Mouse (Mus musculus) kidney, postnatal 25 days (tissue): ENCODE data around the gene Pou4f1.
"Not testable (repeated sequence)": the region's sequence is repeated elsewhere in the genome, so short reads cannot be mapped to it uniquely, and the experiment has no call there.

Source experiments
- DNase-seq, 2 experiments: peaks; one replicate each; pipeline ENCODE4 v3.0.0; 2021; ENCODE audit warnings: mixed read lengths in 2 of 2

The Pou4f1 gene

DNA sequence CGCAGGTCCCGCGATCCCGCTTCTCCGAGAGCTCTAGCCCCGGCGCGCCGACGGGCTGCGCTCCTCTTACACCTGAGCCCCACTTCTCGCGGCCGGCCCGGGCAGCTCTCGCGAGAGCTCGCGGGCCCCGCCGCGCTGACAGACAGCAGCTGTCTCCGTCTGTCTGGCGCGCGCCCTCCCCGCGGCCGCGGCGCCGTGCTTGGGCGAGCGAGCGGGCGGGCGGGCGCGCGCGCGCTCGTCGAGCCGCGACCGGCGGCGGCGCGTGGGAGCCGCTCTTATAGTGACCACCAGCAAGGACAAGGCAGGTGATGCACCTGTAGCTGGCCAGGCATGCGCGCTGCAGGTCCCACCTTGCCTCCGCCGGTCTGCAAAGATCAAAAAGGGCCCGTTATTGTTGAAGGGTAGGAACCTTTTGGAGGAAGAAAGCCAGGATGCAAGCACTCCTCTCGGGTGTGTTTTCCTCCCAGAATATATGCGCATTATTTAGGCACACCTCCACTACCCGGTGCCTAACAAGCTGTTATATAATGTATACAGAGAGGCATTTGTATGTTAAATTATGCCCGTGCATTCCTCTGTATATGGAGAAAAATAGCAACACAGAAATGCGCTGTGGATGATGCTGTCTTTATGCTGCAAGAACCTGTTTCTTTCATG lies at the start of gene Pou4f1:
Pou4f1 (minus strand) TSS at position 34 of the 657 bp plus-strand sequence.
- DNase-seq = peak; percentile 24 to 74

DNA sequence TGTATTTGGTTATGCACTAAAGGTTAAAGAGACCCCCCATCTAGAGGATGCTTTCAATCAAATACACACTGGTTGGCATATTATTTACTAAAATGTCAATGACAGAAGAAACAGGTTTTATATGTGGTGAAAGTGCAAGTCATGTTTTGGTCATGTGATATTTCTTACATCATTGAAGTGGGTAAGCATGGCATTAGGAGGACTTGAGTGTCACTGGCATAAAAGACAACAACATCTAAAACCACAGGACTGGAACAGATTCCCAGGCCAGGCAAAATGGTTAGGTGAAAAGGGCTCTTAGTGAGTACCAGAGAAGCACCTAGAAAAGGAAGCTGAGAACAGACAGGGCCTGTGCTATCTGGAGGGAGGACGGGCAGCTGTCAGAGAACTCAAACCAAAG lies 43.9 kb upstream of the Pou4f1 start:
- DNase-seq = no peak

DNA sequence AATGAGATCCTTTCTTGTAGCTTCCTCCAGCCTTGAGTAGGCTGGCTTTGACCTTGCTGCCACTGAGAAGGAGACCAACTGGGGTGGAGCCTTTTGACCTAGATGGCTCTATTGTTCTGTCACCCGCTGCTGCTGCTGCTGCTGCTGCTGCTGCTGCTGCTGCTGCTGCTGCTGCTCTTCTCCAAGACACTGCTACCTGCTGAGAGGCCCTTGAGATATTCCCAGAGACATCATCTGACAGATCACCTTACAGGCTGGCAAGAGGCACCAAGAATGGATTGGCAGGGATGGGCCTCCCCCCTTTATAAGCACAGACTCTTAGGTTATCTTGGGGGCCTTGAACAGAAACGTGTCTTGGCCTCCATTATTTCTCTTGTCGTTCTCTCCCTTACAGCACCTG lies 35.0 kb upstream of the Pou4f1 start:
- DNase-seq = not testable (repeated sequence)

DNA sequence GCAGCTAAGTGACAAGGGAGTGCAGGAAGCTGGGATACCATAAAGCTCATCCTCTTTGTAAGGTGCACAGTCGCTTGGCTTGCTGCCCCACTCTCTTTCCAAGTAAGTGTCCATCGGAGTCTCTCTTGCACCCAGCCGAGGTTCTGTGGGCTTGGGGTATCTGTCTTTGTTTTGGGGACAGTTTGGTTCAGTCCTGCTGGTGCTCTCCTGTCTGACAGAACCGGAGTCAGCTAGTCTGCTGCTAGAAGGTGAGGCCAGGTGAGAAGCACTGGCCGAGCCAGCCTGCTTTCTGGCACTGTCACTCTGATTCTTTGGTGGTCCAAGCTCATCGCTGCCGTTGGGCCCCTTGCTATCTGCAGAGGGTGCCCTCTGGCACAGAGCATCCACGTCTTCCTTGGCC lies 12.0 kb upstream of the Pou4f1 start:
- no peak for DNase-seq

DNA sequence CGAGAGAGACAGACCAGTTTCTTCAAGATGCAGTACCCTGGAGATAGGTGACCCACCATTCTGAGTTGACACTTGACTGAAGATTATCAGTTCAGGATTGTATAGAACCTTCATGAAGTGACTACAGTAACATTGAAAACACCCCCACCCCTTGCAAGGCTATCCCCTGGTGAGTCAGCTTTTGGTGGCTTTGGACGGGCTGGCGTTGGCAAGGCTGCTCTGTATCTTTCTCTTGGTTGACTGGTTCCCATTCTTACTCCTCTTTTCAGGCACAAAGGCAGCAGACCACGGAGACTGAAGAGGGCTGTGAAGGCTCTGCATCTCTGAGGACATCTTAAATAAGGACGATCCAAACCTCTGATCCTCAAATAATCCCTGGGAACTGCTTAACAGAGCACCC lies 10.8 kb upstream of the Pou4f1 start:
- no peak for DNase-seq

DNA sequence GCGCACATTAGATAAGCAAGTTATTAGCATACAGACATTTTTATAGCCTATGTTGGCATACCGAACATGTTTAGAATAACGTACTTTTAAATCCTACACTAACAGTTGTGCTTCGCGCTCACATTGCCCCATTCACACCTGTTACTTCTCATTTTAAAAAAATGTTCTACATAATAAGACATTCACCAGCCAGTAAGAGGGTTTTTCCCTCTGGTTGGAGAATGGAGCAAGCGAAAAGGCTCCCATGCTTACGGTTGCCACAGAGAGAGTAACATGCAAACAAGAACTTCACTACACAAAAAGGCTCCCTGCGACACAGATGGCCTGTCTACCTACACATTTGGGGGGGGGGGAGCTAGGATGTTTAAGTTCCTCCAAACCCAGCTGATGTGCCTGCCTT lies 9.8 kb upstream of the Pou4f1 start:
- DNase-seq = no peak

DNA sequence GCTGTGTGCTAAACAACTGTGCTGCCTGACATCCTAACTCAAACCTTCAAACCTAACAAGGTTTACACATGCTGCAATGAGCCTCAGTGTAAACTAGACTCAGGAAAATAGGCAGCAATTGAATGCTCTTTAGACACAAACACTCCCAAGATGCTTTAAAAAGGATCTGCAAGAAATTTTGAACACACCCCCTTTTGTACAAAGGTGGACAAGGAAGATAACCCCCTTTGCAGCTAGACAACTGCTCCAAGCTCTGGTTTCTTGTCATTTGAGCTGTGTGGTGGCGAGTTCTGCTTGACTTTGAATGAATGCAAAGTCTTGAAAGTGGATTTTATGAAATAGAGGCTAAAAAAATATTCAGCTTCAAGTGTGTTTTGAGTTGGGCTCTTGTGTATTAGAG lies 7.6 kb upstream of the Pou4f1 start:
- no peak for DNase-seq

DNA sequence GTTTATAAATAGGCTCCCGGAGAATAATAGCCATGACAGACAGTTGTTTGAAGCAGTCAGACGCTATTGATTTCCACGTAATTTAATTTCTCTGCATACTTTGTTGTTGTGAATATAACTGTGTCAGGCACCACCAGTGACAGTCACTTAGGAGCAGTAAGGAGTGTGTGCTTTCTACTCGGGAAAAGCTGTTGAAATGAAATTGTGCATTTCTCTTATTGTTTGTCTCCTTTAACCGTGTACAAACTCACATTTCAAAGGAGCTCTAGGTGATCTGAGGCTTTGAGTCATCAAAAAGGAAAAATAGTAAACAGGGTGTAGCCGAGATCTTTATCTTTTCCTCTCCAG lies 798 bp upstream of the Pou4f1 start:
- no peak for DNase-seq

DNA sequence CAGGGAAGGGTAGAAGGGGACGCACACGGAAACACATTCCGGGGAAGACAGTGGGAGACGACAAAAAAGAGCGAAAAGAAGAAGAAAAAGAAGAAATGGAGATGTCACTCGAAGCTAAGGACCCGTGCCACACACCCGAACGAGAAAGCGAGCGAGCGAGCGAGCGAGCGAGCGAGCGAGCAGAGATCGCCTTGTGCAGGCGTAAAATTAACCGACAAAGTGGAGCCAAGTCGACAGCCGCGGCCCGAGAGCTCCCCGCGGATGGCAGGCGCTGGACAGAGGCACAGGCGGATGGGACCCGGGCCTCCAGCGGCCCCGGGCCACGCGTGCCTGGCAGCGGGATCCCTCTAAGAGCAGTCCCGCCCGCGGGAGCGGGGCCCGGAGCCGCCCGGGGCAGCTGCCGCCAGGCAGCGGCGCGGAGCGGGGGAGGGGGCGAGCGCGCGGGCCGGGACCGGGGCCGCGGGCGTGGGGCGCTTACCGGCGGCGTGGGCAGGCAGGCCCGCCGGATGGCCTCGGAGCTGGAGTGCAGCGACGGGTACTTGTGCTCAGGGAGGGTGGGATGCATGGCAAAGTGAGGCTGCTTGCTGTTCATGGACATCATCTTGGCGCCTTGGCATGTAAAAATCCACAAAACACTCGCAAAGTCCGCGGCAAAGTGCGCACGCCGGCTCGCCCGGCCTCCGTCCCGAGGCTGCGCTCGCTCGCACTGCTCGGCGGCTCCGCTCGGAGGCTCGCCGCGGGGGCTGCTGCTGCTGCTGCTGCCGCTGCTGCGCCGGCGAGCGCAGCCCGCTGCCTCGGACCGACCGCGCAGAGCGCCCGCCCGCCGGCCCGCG lies 450 bp downstream of the Pou4f1 start:
- DNase-seq = no peak

DNA sequence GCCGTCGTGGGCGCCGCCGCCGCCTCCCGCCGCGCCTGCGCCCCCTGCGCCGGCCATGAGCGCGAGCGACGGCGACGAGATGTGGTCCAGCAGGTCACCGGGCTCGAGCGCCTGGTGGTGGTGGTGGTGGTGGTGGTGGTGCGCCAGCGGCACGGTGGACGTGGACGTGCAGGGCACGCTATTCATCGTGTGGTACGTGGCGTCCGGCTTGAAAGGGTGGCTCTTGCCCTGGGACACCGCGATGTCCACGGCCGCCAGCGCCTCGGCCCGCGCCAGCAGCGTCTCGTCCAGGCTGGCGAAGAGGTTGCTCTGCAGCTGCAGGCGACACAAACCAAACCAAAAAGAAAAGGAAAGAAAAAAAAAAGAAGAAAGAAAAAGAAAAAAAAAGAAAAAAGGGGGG lies 1.2 kb downstream of the Pou4f1 start:
- no peak for DNase-seq

DNA sequence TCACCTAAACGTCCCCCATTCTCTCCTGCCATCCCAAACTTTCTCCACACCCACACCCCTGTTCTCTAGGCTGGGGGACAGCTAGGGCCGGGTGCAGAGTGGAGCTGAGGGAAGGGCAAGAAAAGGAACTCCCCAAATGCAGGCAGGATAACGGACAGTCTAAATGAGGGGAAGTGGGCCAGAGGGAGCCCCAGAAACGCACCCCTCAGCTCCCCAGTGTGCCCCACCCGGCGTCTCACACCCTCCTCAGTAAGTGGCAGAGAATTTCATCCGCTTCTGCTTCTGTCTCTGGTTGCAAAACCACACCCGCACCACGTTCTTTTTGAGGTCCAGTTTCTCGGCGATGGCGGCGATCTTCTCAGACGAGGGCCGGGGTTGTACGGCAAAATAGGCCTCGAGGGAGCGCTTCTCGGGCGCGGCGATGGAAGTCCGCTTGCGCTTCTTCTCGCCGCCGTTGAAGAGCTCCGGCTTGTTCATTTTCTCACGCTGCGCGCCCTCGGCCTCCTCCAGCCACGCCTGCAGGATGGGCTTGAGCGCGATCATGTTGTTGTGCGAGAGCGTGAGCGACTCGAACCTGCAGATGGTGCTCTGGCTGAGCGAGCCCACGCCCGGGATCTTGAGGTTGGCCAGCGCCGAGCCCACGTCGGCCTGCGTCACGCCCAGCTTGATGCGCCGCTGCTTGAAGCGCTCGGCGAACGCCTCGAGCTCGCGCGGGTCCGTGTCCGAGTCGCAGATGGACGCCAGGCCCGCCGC lies 2.1 kb downstream of the Pou4f1 start:
- DNase-seq = no peak

DNA sequence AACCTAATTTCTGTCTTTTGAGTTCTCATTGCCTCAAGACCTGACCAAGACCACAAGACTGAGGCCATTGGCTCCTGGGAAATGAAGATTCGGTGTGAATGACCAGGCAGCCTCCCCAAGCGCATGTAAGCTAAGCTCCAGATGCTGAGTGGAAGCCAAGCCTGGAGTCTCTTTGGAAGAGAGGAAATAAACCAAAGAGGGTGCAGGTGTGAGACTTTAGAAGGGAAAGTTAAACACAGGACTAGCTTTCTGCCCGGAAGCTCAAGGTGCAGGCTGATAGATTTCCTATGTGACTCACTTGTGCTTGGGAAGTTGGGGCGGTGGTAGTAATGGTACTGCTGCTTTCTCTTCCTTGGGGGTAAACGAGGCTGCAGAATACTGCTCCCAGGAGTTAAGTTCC lies 3.0 kb downstream of the Pou4f1 start:
- DNase-seq = no peak

DNA sequence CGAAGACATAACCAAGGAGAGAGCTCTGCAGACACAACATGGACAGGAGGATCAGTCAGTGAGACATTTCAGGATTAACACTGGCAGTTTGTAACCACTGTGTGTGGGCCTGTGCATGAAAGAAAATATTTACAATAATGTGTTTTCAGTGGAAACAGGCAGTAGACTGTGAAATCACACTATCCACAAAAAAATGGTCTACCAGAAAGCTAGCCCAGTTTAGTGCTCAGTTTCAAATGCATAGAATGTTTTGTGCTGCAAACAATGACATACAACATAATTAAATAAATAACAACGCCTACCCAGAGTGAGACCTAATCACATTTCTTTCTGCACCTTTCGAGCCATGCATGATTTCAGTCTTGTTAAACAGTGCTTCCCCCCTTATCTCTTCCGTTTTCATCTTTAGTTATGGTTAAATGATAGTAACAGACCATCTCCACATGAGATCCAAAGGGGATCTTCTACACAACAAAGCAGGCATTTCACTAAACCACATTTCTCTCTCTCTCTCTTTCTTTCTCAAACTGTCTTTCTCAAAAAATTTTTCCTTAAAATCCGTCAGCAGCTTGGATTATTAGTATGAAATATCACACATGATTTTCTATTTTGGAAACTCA lies 4.1 kb downstream of the Pou4f1 start:
- no peak for DNase-seq

DNA sequence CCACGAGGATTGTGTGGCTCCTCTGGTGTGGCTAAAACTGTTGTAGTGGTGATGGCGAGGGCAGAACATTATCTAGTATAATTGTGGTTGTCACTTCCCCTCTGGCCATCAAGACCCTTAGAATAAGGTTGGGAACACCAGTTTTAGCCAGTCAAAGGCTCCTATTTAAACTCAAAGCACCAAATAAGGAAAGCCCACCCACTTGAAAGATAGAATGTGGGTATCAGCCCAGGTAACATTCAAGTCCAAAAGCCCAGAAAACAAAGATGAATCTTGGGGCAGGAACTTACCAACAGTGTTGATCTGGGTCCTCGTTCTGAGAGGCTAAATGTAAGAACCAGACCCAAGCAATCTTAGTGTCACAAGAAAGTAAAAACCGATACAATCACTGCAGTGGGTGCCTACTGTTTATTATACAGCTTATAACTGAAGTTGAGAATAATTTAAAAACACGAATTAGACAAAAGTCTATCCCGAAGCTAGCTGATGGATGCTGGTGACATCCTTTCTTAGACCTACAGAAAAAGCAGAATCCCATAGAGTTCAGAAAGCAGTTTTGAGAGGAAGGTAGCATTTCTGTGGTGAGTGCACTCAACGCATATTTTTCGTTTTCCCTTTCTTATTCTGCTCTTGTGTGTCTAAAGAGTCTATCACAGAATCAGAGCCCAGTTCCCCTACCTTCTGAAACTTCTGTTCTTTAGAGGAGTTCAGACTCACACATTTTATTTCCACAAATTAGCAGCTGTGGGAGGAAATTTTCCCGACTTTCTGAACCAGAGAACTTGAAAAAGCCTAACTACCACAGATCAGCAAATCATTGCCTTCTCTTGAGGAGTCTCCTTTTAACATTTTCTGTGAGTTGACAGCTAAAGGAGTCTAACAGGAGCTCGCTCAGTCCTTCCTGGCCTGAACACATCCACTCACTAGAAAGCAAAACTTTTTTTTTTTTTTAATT lies 6.2 kb downstream of the Pou4f1 start:
- no peak for DNase-seq

DNA sequence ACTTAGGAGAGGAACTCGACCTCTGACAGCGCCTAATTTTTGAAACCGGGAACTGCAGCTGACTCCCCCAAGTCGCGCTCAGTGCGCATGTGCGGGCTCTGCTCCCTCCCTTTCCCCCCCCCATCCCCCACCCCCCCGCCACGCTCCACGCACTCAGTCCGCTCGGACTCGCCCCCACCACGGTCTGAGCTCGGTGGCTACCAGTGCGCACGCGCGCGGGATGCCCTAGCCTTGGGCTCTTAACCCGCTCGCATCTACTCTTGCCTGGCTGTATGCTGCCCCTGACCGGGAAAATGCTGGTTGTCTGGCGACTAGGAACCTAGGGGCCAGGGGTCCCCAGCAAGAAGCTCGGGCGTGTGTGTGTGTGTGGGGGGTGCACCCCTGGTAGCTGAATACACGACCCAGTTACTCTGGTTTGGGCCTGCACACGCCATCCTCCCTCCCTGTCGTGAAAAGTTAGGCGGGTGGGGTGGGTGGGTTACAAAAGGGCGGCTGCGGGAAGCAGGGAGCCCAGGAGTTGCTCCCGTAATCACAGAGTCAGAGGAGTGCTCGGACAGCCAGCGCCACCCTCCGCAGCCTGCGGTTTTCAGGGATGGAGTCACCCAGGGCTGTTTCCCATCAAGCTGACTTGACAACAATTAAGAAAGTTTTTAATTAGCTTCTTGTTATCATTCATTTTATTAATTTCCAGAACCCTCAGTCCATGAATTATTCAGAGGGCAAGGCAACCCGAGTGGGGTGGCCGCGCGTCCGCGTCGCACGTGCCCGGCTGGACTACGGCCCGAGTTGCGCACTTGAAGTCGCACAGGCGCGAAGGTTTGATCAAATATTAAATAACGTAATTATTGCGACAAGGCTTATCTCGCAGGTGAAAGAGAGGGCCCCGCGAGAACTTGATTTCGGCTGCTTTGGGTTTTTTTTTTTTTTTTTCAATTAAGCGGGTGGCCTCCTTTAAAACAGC lies 7.2 kb downstream of the Pou4f1 start:
- no peak for DNase-seq

DNA sequence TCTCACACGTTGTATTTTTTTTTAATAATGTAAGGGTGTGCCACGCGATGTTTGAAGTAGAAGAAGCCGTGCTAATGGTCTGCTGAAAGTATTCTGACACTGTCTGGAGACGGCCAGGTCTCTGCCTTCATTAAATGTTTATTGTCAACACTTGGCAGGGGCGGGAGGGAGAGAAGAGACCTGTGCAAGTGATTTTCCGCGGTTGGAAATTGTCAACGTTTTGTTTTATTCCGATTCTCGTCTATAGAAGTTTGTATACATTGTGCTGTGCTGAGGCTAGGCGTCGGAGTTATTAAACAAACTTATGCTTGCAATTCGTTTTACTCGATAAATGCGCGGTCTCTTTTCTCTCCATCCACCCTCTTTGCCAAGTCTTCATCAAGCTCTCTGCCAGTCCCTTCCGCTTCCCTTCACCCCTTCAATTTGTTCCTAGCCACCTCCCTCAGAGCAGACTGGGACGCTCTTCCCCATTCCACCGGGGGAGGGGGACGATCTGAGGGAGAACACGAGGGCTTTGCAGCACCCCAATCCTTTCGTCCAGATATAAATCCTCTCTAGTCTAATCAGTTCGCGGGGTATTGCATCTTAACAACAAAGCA lies 8.2 kb downstream of the Pou4f1 start:
- DNase-seq = no peak

DNA sequence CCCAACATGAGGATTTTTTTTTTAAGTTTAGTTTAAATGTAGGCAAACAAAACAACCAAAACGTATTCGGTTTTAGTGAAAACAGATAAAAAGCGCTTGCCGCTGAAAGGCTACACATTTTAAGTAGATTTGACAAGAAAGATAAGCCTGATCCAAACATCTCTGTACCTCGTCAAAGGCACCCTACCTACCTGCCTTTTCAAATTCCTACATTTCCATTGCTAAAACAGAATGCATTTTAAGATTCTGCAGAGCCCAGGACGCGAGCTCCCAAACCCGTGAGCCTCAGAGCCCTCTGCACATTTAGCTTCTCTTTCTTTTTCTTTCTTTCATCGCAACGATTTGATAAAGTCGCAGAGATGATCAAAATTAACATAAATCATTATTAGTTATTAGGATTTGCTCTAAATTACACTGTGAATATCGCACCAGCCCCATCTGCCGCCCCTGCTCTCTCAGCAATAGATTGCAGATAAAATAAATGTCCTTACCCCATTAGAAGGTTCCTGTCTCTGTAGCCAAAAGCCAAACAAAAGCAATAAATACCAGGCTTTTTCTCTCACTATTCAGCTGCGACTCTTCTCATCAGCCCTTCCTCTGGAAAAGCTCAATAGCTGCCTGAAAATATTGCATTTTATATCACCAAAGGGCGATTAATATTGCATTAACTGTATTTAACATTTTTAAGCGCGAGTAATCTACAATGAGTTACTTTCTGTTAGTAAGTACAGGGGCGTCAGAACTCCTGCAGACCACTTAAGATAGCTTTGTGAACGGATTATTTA lies 8.9 kb downstream of the Pou4f1 start:
- DNase-seq = no peak

DNA sequence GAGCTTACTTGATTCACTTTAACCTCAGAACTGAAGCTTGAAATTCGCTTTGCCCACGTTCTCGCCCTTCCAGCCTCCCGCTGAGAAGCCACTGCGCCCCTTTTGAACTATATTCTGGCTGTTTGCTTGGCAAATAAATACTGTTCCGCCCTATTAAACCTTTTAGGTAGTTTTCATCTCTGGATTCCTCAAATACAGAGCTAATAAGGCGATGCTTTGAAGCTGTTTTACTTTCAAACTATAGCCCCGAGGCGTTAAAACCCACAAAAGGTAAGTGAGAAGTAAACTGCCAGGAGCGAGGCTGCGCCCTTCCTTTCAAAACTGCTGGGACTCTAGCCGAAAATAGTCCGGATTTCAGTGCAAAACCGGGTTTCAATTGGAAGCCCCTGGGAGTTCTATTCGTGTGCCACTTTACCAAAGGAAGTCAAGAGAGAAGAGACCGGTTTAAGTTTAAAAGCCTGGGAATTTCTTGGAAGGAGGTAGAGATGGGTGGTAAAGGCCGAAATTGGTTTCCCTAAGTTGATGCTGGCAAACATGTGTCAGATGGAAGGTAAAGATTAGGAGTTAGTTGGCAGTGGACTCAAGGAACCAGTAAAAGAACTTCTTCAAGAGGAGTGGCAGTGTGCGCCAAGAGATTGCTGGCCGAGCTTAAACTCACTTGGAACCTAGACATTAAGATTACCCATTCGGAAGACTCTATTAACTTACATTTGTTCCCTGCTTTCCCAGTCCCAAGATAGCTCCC lies 9.7 kb downstream of the Pou4f1 start:
- DNase-seq = no peak

DNA sequence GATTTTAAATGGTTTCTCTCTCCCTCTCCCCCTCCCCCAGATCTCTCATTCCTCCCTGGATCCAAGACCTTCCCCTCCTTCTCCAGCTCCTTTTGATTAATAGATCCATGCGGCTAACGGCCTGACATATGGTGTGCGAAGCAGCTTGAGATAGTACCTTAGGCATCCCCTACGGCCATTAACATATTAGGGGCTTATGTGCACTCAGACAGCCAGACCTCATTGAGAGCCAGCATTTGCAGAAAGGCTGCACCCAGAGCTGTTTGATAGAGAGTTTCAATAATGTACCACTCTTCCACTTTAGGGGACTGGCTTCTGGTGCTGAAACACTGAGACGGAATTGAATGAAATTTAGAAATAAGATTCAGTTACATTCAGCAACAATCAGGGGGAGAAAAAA lies 10.8 kb downstream of the Pou4f1 start:
- DNase-seq = no peak
